Mouse (Mus musculus) midbrain, embryonic 14.5 days (tissue): ENCODE measurements around the gene Fut2. TPM values are rescaled to one million over a fixed set of nuclear protein-coding genes. Genes with fewer than 3 reads are reported as not detected.
A peak's percentile ranks its signal among the peaks of the same experiment; 100 is the strongest.

Experiments used
- ATAC-seq: fragments of 200-750 bp; cut with Nextera tagmentation; 2 replicates; pipeline ENCODE4 v1.8.0; 2017; ENCODE audit warnings: moderate number of reproducible peaks, moderate library complexity; ENCODE audit not compliant: low FRiP score, low TSS enrichment
- DNase-seq: peaks from one replicate; pipeline ENCODE4 v3.0.0-alpha.2; 2015
- H3K27ac ChIP-seq: fragments of 300-500 bp; sonication (generic); replicated peaks from 2 replicates; pipeline ENCODE4 v1.5.1; 2014; ENCODE audit warnings: mild to moderate bottlenecking, low read depth, low read length, moderate library complexity
- H3K27me3 ChIP-seq: fragments of 300-500 bp; sonication (generic); 2 replicates; pipeline ENCODE4 v1.6.1; 2014; ENCODE audit warnings: low read length, control low read depth, mixed read lengths; ENCODE audit not compliant: control insufficient read depth, insufficient read depth
- H3K36me3 ChIP-seq: fragments of 300-500 bp; sonication (generic); 2 replicates; pipeline ENCODE4 v1.6.1; 2014; ENCODE audit warnings: low read length, control low read depth; ENCODE audit not compliant: control insufficient read depth, insufficient read depth
- H3K4me1 ChIP-seq: fragments of 300-500 bp; sonication (generic); 2 replicates; pipeline ENCODE4 v1.6.1; 2014; ENCODE audit warnings: mild to moderate bottlenecking, antibody characterized with exemption, low read length, control low read depth; ENCODE audit not compliant: control insufficient read depth, insufficient read depth
- H3K4me2 ChIP-seq: fragments of 300-500 bp; sonication (generic); 2 replicates; pipeline ENCODE4 v1.6.1; 2014; ENCODE audit warnings: mild to moderate bottlenecking, low read length, moderate library complexity
- H3K4me3 ChIP-seq: fragments of 300-500 bp; sonication (generic); replicated peaks from 2 replicates; pipeline ENCODE4 v1.5.1; 2014; ENCODE audit warnings: low read depth, low read length
- H3K9ac ChIP-seq: fragments of 300-500 bp; sonication (generic); replicated peaks from 2 replicates; pipeline ENCODE4 v1.6.1; 2014; ENCODE audit warnings: mild to moderate bottlenecking, low read length, moderate library complexity
- H3K9me3 ChIP-seq: fragments of 300-500 bp; sonication (generic); 2 replicates; pipeline ENCODE4 v1.6.1; 2016; ENCODE audit warnings: low read length, control low read depth, mixed read lengths; ENCODE audit not compliant: control insufficient read depth
- WGBS: fragments of 180-500 bp; shearing (Covaris S2); extraction: QIAGEN DNeasy Blood & Tissue Kit; methylation state at CpG from one replicate; pipeline ENCODE4 v1.1.7; 2014; 5-methylcytosine and 5-hydroxymethylcytosine counted together
- polyA plus RNA-seq: library from polyadenylated mRNA; unstranded; fragments of >200 nt; fragmentation: Nextera tagmentation; extraction: Ambion mirVana; gene quantifications from 2 replicates; pipeline ENCODE4 v1.2.1, GENCODE M21; 2014

Fut2 gene
- polyA plus RNA-seq, 1 experiment from 2014 or later = 0.12 TPM

- peak overlapping the region; percentile 21; the same call in 1 of the 2 replicates for H3K9ac ChIP-seq
- peak; percentile 20 for ATAC-seq
Observed at GRCm38 (mm10) chr7:45644183-45644582, 22.0 kb downstream of the Fut2 start.

GRCm38 (mm10) chr7:45643441-45644178 is 22.6 kb downstream of the Fut2 start:
- under 1% methylated on average over 28 of the region's 28 CpGs for WGBS
- DNase-seq = peak; percentile 98
- H3K9ac ChIP-seq = peak overlapping the region; percentile 73
- peak overlapping the region; percentile 92 for H3K27ac ChIP-seq
- H3K27me3 ChIP-seq = no peaks in the 10 kb centered on the region
- H3K4me2 ChIP-seq = peak overlapping the region; percentile 89
- peak; percentile 93 for ATAC-seq
- H3K36me3 ChIP-seq = no peaks in the 10 kb centered on the region
- peaks cover 25% of the 10 kb centered on the region for H3K4me1 ChIP-seq
- H3K9me3 ChIP-seq = no peaks in the 10 kb centered on the region
- peak overlapping the region; percentile 47 for H3K4me3 ChIP-seq

More at GRCm38 (mm10) chr7:45644183-45644582, 22.0 kb downstream of the Fut2 start:
- DNase-seq = peak; percentile 77
- Histone ChIP-seq H3K4me1 (peaks cover 25% of the 10 kb centered on the region), H3K36me3 (no peaks in the 10 kb centered on the region), H3K27me3 (no peaks in the 10 kb centered on the region), H3K4me2 (peak overlapping the region; percentile 89), H3K4me3 (peak overlapping the region; percentile 47), H3K9me3 (no peaks in the 10 kb centered on the region), H3K27ac (peak overlapping the region; percentile 81)
- WGBS = 4% methylated on average over 18 of the region's 18 CpGs

GRCm38 (mm10) chr7:45642503-45643255 is 23.5 kb downstream of the Fut2 start:
- 34% methylated on average over 16 of the region's 16 CpGs for WGBS
- Histone ChIP-seq H3K9me3 (no peaks in the 10 kb centered on the region), H3K27me3 (no peaks in the 10 kb centered on the region), H3K4me2 (peak overlapping the region; percentile 89), H3K27ac (peak overlapping the region; percentile 92), H3K4me3 (peak overlapping the region; percentile 47), H3K36me3 (no peaks in the 10 kb centered on the region), H3K4me1 (peaks cover 25% of the 10 kb centered on the region), H3K9ac (peak overlapping the region; percentile 73)
- ATAC-seq (no peak), DNase-seq (no peak)

- Histone ChIP-seq H3K36me3 (no peaks in the 10 kb centered on the region), H3K9me3 (no peaks in the 10 kb centered on the region), H3K4me1 (peaks cover 25% of the 10 kb centered on the region), H3K9ac (no peak overlapping the region), H3K4me3 (no peak overlapping the region), H3K27ac (no peak overlapping the region), H3K27me3 (no peaks in the 10 kb centered on the region), H3K4me2 (peak overlapping the region; percentile 89; the same call in 1 of the 2 replicates)
- DNase-seq (no peak), ATAC-seq (no peak)
- 88% methylated on average over 5 of the region's 5 CpGs for WGBS
Observed at GRCm38 (mm10) chr7:45642083-45642482, 24.1 kb downstream of the Fut2 start.

GRCm38 (mm10) chr7:45641391-45642040 is 24.7 kb downstream of the Fut2 start:
- no peak overlapping the region for H3K4me2 ChIP-seq
- H3K9ac ChIP-seq = no peak overlapping the region
- H3K4me1 ChIP-seq = peaks cover 25% of the 10 kb centered on the region
- H3K4me3 ChIP-seq = no peak overlapping the region
- DNase-seq (no peak), ATAC-seq (no peak)
- no peak overlapping the region for H3K27ac ChIP-seq
- 78% methylated on average over 17 of the region's 17 CpGs for whole genome bisulfite sequencing
- H3K9me3 ChIP-seq = no peaks in the 10 kb centered on the region
- H3K36me3 ChIP-seq = 0 out of 2 replicates have a peak, but pooled peaks cover 3% of the 10 kb centered on the region
- H3K27me3 ChIP-seq = no peaks in the 10 kb centered on the region

- Histone ChIP-seq H3K4me1 (peaks cover 23% of the 10 kb centered on the region), H3K9ac (no peak overlapping the region), H3K4me2 (no peak overlapping the region), H3K36me3 (peaks cover 7% of the 10 kb centered on the region; the same call in 1 of the 2 replicates), H3K27ac (no peak overlapping the region), H3K4me3 (no peak overlapping the region), H3K27me3 (no peaks in the 10 kb centered on the region), H3K9me3 (no peaks in the 10 kb centered on the region)
- 73% methylated on average over 19 of the region's 19 CpGs for WGBS
- ATAC-seq = no peak
- DNase-seq = no peak
Observed at GRCm38 (mm10) chr7:45640191-45640957, 25.8 kb downstream of the Fut2 start.

GRCm38 (mm10) chr7:45639561-45640027 is 26.6 kb downstream of the Fut2 start, which contains the start of gene Mamstr:
Gene Mamstr (plus strand): TSS chr7:45639977.
- Histone ChIP-seq H3K9me3 (no peaks in the 10 kb centered on the region), H3K27me3 (no peaks in the 10 kb centered on the region), H3K36me3 (peaks cover 7% of the 10 kb centered on the region; the same call in 1 of the 2 replicates), H3K27ac (no peak within 1 kb of the TSS), H3K4me2 (no peak within 1 kb of the TSS), H3K4me3 (no peak within 1 kb of the TSS), H3K4me1 (peaks cover 19% of the 10 kb centered on the region), H3K9ac (no peak within 1 kb of the TSS)
- DNase-seq = no peak
- no peak for ATAC-seq
- 20% methylated on average over 19 of the region's 19 CpGs for WGBS
